Mouse (Mus musculus): ENCODE results near the gene Tm9sf4. TPM values are rescaled to one million over a fixed set of nuclear protein-coding genes. Genes with fewer than 3 reads are reported as not detected.

The Tm9sf4 gene
- polyA plus RNA-seq, 1 experiment from 2014 or later: 29.3 TPM

GRCm38 (mm10) chr2:153217826-153218340 lies 56.8 kb downstream of the Tm9sf4 start:
- Histone ChIP-seq H3K9ac (no peak overlapping the region), H3K27ac (no peak overlapping the region), H3K4me3 (replicated peaks) (no peak overlapping the region), H3K27me3 (no peaks in the 10 kb centered on the region), H3K9me3 (replicated peaks) (no peaks in the 10 kb centered on the region), H3K4me1 (replicated peaks) (peaks cover 61% of the 10 kb centered on the region), H3K4me2 (no peak overlapping the region), H3K36me3 (no peaks in the 10 kb centered on the region)
- DNase-seq (no peak), ATAC-seq (ENCODE audit: low read depth) (no peak)
- WGBS (ENCODE audit: insufficient replicate concordance): 79% methylated on average over 10 of the region's 10 CpGs

GRCm38 (mm10) chr2:153218516-153218915 lies 57.4 kb downstream of the Tm9sf4 start:
- Histone ChIP-seq H3K27ac (no peak overlapping the region), H3K9ac (no peak overlapping the region), H3K27me3 (no peaks in the 10 kb centered on the region), H3K4me2 (no peak overlapping the region), H3K4me1 (replicated peaks) (peaks cover 68% of the 10 kb centered on the region), H3K4me3 (replicated peaks) (no peak overlapping the region), H3K36me3 (no peaks in the 10 kb centered on the region), H3K9me3 (replicated peaks) (no peaks in the 10 kb centered on the region)
- DNase-seq (no peak), ATAC-seq (ENCODE audit: low read depth) (no peak)
- 74% methylated on average over 3 of the region's 3 CpGs for WGBS (ENCODE audit: insufficient replicate concordance)

- Histone ChIP-seq H3K27me3 (no peaks in the 10 kb centered on the region), H3K4me2 (peak overlapping the region; percentile 68), H3K36me3 (0 out of 2 replicates have a peak, but pooled peaks cover under 1% of the 10 kb centered on the region), H3K9ac (peak overlapping the region; percentile 63), H3K4me1 (replicated peaks) (peaks cover 78% of the 10 kb centered on the region), H3K4me3 (replicated peaks) (peak overlapping the region; percentile 35), H3K27ac (peak overlapping the region; percentile 94), H3K9me3 (replicated peaks) (no peaks in the 10 kb centered on the region)
- DNase-seq (peak; percentile 75), ATAC-seq (ENCODE audit: low read depth) (peak; percentile 95)
- 19% methylated on average over 4 of the region's 4 CpGs for WGBS (ENCODE audit: insufficient replicate concordance)
Measured at GRCm38 (mm10) chr2:153221620-153222019, 60.5 kb downstream of the Tm9sf4 start.

GRCm38 (mm10) chr2:153222130-153222529 lies 61.0 kb downstream of the Tm9sf4 start:
- Histone ChIP-seq H3K36me3 (peaks cover 6% of the 10 kb centered on the region), H3K27ac (peak overlapping the region; percentile 94), H3K4me1 (replicated peaks) (peaks cover 84% of the 10 kb centered on the region), H3K27me3 (no peaks in the 10 kb centered on the region), H3K9me3 (replicated peaks) (no peaks in the 10 kb centered on the region), H3K4me3 (replicated peaks) (peak overlapping the region; percentile 35), H3K4me2 (peak overlapping the region; percentile 68), H3K9ac (peak overlapping the region; percentile 56)
- DNase-seq: no peak
- ATAC-seq (ENCODE audit: low read depth): peak; percentile 78

GRCm38 (mm10) chr2:153222566-153222965 lies 61.5 kb downstream of the Tm9sf4 start:
- H3K9me3 ChIP-seq (replicated peaks): no peaks in the 10 kb centered on the region
- 0 out of 2 replicates have a peak overlapping the region, but pooled peaks have one; percentile 1 for H3K4me3 ChIP-seq (replicated peaks)
- H3K4me1 ChIP-seq (replicated peaks): peaks cover 88% of the 10 kb centered on the region
- no peak for ATAC-seq (ENCODE audit: low read depth)
- H3K9ac ChIP-seq: peak overlapping the region; percentile 56
- H3K36me3 ChIP-seq: peaks cover 10% of the 10 kb centered on the region
- no peak for DNase-seq
- H3K27ac ChIP-seq: peak overlapping the region; percentile 94
- H3K27me3 ChIP-seq: no peaks in the 10 kb centered on the region
- peak overlapping the region; percentile 68 for H3K4me2 ChIP-seq
- 62% methylated on average over 2 of the region's 2 CpGs for WGBS (ENCODE audit: insufficient replicate concordance)

GRCm38 (mm10) chr2:153224946-153225594 lies 64.0 kb downstream of the Tm9sf4 start, which contains the start of gene Tspyl3:
TSS of gene Tspyl3 (minus strand) at chr2:153225441.
- peaks cover 28% of the 10 kb centered on the region for H3K36me3 ChIP-seq
- H3K4me2 ChIP-seq: peak within 1 kb of the TSS; percentile 89
- DNase-seq: no peak
- H3K27me3 ChIP-seq: no peaks in the 10 kb centered on the region
- no peaks in the 10 kb centered on the region for H3K9me3 ChIP-seq (replicated peaks)
- H3K4me3 ChIP-seq (replicated peaks): peak within 1 kb of the TSS; percentile 64
- 2% methylated on average over 31 of the region's 31 CpGs for WGBS (ENCODE audit: insufficient replicate concordance)
- no peak for ATAC-seq (ENCODE audit: low read depth)
- peaks cover 98% of the 10 kb centered on the region for H3K4me1 ChIP-seq (replicated peaks)
- peak within 1 kb of the TSS; percentile 89 for H3K27ac ChIP-seq
- peak within 1 kb of the TSS; percentile 83 for H3K9ac ChIP-seq

- peak overlapping the region; percentile 83 for H3K9ac ChIP-seq
- no peaks in the 10 kb centered on the region for H3K27me3 ChIP-seq
- H3K4me3 ChIP-seq (replicated peaks): peak overlapping the region; percentile 64
- H3K36me3 ChIP-seq: peaks cover 33% of the 10 kb centered on the region
- DNase-seq (no peak), ATAC-seq (ENCODE audit: low read depth) (0 out of 2 replicates have a peak, but pooled peaks have one; percentile 2)
- H3K4me1 ChIP-seq (replicated peaks): peaks cover 98% of the 10 kb centered on the region
- 4% methylated on average over 3 of the region's 3 CpGs for WGBS (ENCODE audit: insufficient replicate concordance)
- peak overlapping the region; percentile 89 for H3K27ac ChIP-seq
- no peaks in the 10 kb centered on the region for H3K9me3 ChIP-seq (replicated peaks)
- H3K4me2 ChIP-seq: peak overlapping the region; percentile 89
Measured at GRCm38 (mm10) chr2:153225595-153225953, 64.5 kb downstream of the Tm9sf4 start.

- H3K27me3 ChIP-seq: no peaks in the 10 kb centered on the region
- H3K4me3 ChIP-seq (replicated peaks): no peak overlapping the region; the same call in 1 of the 2 replicates
- peaks cover 88% of the 10 kb centered on the region for H3K4me1 ChIP-seq (replicated peaks)
- peak; percentile 92 for ATAC-seq (ENCODE audit: low read depth)
- H3K27ac ChIP-seq: peak overlapping the region; percentile 87
- peak overlapping the region; percentile 38 for H3K4me2 ChIP-seq
- WGBS (ENCODE audit: insufficient replicate concordance): 14% methylated on average over 4 of the region's 4 CpGs
- no peaks in the 10 kb centered on the region for H3K9me3 ChIP-seq (replicated peaks)
- 0 out of 2 replicates have a peak overlapping the region, but pooled peaks have one; percentile 6 for H3K9ac ChIP-seq
- peak; percentile 71 for DNase-seq
- peaks cover 57% of the 10 kb centered on the region for H3K36me3 ChIP-seq
Measured at GRCm38 (mm10) chr2:153227959-153228358, 66.9 kb downstream of the Tm9sf4 start.

- peak overlapping the region; percentile 87 for H3K27ac ChIP-seq
- H3K27me3 ChIP-seq: no peaks in the 10 kb centered on the region
- H3K36me3 ChIP-seq: peaks cover 63% of the 10 kb centered on the region
- H3K4me3 ChIP-seq (replicated peaks): no peak overlapping the region; the same call in 1 of the 2 replicates
- peak overlapping the region; percentile 38 for H3K4me2 ChIP-seq
- no peaks in the 10 kb centered on the region for H3K9me3 ChIP-seq (replicated peaks)
- H3K9ac ChIP-seq: peak overlapping the region; percentile 46
- DNase-seq (no peak), ATAC-seq (ENCODE audit: low read depth) (no peak)
- WGBS (ENCODE audit: insufficient replicate concordance): 72% methylated on average over 5 of the region's 5 CpGs
- H3K4me1 ChIP-seq (replicated peaks): peaks cover 83% of the 10 kb centered on the region
Measured at GRCm38 (mm10) chr2:153228523-153228922, 67.4 kb downstream of the Tm9sf4 start.

- no peak for ATAC-seq (ENCODE audit: low read depth)
- H3K4me3 ChIP-seq (replicated peaks): 0 out of 2 replicates have a peak overlapping the region, but pooled peaks have one; percentile 97
Measured at GRCm38 (mm10) chr2:153237193-153237592, 76.1 kb downstream of the Tm9sf4 start.

GRCm38 (mm10) chr2:153237891-153238290 lies 76.8 kb downstream of the Tm9sf4 start:
- H3K4me3 ChIP-seq (replicated peaks): peak overlapping the region; percentile 97
- DNase-seq (no peak), ATAC-seq (ENCODE audit: low read depth) (no peak)
- H3K9me3 ChIP-seq (replicated peaks): no peaks in the 10 kb centered on the region
- 78% methylated on average over 4 of the region's 4 CpGs for WGBS (ENCODE audit: insufficient replicate concordance)
- H3K36me3 ChIP-seq: peaks cover 60% of the 10 kb centered on the region
- peak overlapping the region; percentile 86 for H3K4me2 ChIP-seq
- peak overlapping the region; percentile 99 for H3K27ac ChIP-seq
- H3K9ac ChIP-seq: peak overlapping the region; percentile 99
- no peaks in the 10 kb centered on the region for H3K27me3 ChIP-seq
- peaks cover 58% of the 10 kb centered on the region for H3K4me1 ChIP-seq (replicated peaks)

More at GRCm38 (mm10) chr2:153237193-153237592, 76.1 kb downstream of the Tm9sf4 start:
- WGBS (ENCODE audit: insufficient replicate concordance): 79% methylated on average over 4 of the region's 4 CpGs
- peaks cover 54% of the 10 kb centered on the region for H3K4me1 ChIP-seq (replicated peaks)
- H3K36me3 ChIP-seq: peaks cover 67% of the 10 kb centered on the region
- peak overlapping the region; percentile 99; the same call in 1 of the 2 replicates for H3K9ac ChIP-seq
- H3K4me2 ChIP-seq: peak overlapping the region; percentile 86; the same call in 1 of the 2 replicates
- H3K27me3 ChIP-seq: no peaks in the 10 kb centered on the region
- no peak for DNase-seq
- H3K27ac ChIP-seq: peak overlapping the region; percentile 99; the same call in 1 of the 2 replicates
- H3K9me3 ChIP-seq (replicated peaks): no peaks in the 10 kb centered on the region

All from liver, embryonic 13.5 days (tissue).